Mouse (Mus musculus) kidney, postnatal 0 days (tissue): ENCODE measurements around the gene Gm10295. TPM values are rescaled to one million over a fixed set of nuclear protein-coding genes. Genes with fewer than 3 reads are reported as not detected.

Source experiments
- ATAC-seq: fragments of 200-750 bp; cut with Nextera tagmentation; replicated peaks from 2 replicates; pipeline ENCODE4 v1.8.0; 2017; ENCODE audit warnings: low read depth, moderate number of reproducible peaks, moderate TSS enrichment, moderate library complexity; ENCODE audit not compliant: low FRiP score
- DNase-seq: peaks from one replicate; pipeline ENCODE4 v3.0.0-alpha.2; 2016; ENCODE audit warnings: low spot score
- H3K27ac ChIP-seq: fragments of 300-500 bp; sonication (generic); 2 replicates; pipeline ENCODE4 v1.5.1; 2014; ENCODE audit warnings: mild to moderate bottlenecking
- H3K27me3 ChIP-seq: fragments of 300-500 bp; sonication (generic); 2 replicates; pipeline ENCODE4 v1.6.1; 2014; ENCODE audit warnings: low read length, mixed read lengths; ENCODE audit not compliant: insufficient read depth
- H3K36me3 ChIP-seq: fragments of 300-500 bp; sonication (generic); 2 replicates; pipeline ENCODE4 v1.6.1; 2014; ENCODE audit warnings: low read length, mixed read lengths; ENCODE audit not compliant: insufficient read depth
- H3K4me1 ChIP-seq: fragments of 300-500 bp; sonication (generic); replicated peaks from 2 replicates; pipeline ENCODE4 v1.6.1; 2014; ENCODE audit warnings: antibody characterized with exemption, low read length, mixed read lengths; ENCODE audit not compliant: insufficient read depth
- H3K4me2 ChIP-seq: fragments of 300-500 bp; sonication (generic); 2 replicates; pipeline ENCODE4 v1.6.1; 2014; ENCODE audit warnings: mild to moderate bottlenecking, low read length, moderate library complexity, mixed read lengths
- H3K4me3 ChIP-seq: fragments of 300-500 bp; sonication (generic); replicated peaks from 2 replicates; pipeline ENCODE4 v1.5.1; 2014; ENCODE audit warnings: low read depth, low read length
- H3K9ac ChIP-seq: fragments of 300-500 bp; sonication (generic); 2 replicates; pipeline ENCODE4 v1.6.1; 2014; ENCODE audit warnings: low read depth, low read length
- H3K9me3 ChIP-seq: fragments of 300-500 bp; sonication (generic); replicated peaks from 2 replicates; pipeline ENCODE4 v1.6.1; 2016; ENCODE audit warnings: low read length, inconsistent platforms, mixed read lengths
- CTCF ChIP-seq: IDR thresholded peaks from 2 replicates; pipeline ENCODE4 v1.5.1; 2016; ENCODE audit warnings: antibody characterized with exemption, low read depth, mild to moderate bottlenecking, moderate library complexity
- WGBS: fragments of 180-500 bp; shearing (Covaris S2); extraction: QIAGEN DNeasy Blood & Tissue Kit; methylation state at CpG from one replicate; pipeline ENCODE4 v1.1.7; 2014; 5-methylcytosine and 5-hydroxymethylcytosine counted together
- polyA plus RNA-seq: library from polyadenylated mRNA; unstranded; fragments of >200 nt; fragmentation: Nextera tagmentation; extraction: Ambion mirVana; gene quantifications from 2 replicates; pipeline ENCODE4 v1.2.1, GENCODE M21; 2015

Gene Gm10295
- polyA plus RNA-seq, 1 experiment from 2014 or later = not detected

DNA sequence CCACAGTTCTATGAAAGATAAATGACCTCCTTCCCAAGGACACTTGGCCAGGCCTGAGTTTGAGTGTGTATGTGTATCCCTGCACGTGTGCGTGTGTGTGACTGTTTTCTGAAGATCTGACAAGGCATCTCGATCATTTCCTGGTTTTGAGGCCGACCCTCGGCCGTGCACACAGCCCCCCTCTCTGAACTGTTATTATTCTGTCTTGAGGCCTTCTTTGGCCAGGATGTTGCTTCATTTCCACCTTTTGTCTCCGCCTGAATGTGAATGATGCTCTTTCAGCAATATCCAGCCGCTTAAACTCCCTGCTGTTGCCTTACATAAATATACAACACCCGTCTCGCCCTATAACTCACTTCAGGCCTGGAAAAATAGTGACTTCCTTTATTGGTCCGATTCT lies 39.9 kb downstream of the Gm10295 start:
- H3K4me2 ChIP-seq = no peak overlapping the region
- H3K27me3 ChIP-seq = no peaks in the 10 kb centered on the region
- no peak overlapping the region for H3K4me3 ChIP-seq
- no peaks in the 10 kb centered on the region for H3K36me3 ChIP-seq
- DNase-seq (peak; percentile 86), ATAC-seq (0 out of 2 replicates have a peak, but pooled peaks have one; percentile 49)
- H3K4me1 ChIP-seq = no peaks in the 10 kb centered on the region; the same call in 1 of the 2 replicates
- peak overlapping the region; percentile 63 for H3K27ac ChIP-seq
- 24% methylated on average over 11 of the region's 11 CpGs for WGBS
- H3K9me3 ChIP-seq = no peaks in the 10 kb centered on the region
- H3K9ac ChIP-seq = no peak overlapping the region
- TF ChIP-seq CTCF = no peak

DNA sequence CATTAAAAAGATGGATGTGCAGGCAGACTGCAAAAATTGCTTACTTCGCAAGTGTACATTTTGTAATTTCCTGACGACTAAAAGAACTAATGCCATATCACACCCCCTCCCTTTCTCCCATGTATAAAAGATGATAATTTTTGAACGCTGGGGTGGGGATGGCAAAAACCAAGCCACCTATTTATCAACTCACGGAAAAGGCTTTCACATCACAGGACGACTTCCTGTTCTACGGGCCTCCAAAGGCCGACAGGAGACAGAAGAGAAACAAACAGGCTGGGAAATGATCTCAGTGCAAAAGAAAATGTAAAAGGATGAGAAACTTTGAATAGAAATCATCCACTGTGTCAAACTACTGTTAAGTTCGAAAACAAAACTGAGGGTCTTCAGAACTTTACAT lies 43.2 kb downstream of the Gm10295 start:
- no peak overlapping the region for H3K4me3 ChIP-seq
- H3K4me1 ChIP-seq = no peaks in the 10 kb centered on the region; the same call in 1 of the 2 replicates
- no peak overlapping the region for H3K4me2 ChIP-seq
- H3K9me3 ChIP-seq = no peaks in the 10 kb centered on the region
- H3K36me3 ChIP-seq = no peaks in the 10 kb centered on the region
- H3K27ac ChIP-seq = no peak overlapping the region
- no peaks in the 10 kb centered on the region for H3K27me3 ChIP-seq
- DNase-seq (no peak), ATAC-seq (no peak)
- TF ChIP-seq CTCF = no peak
- 32% methylated on average over 8 of the region's 8 CpGs for WGBS
- no peak overlapping the region for H3K9ac ChIP-seq

DNA sequence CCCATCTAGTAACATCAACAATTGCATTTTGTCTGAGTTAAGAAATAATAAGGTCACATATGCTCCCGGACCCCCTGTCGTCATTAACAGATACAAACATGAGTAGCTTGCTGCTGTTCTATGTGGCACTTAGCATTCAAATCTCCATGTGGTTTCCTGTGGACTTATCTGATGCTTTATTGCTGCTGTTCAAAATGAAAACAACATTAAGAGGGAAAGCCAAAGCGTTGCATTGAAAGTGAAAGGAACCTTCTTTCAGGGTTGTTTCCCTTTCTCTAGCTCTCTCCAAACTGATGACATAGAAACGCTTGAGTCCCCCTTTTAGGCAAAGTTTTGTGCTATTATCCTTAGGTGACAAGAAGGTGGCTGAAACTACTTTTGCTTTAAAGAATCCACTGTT lies 48.6 kb downstream of the Gm10295 start:
- Histone ChIP-seq H3K27me3 (no peaks in the 10 kb centered on the region), H3K36me3 (no peaks in the 10 kb centered on the region), H3K9ac (no peak overlapping the region), H3K4me1 (no peaks in the 10 kb centered on the region), H3K4me3 (no peak overlapping the region), H3K9me3 (no peaks in the 10 kb centered on the region), H3K4me2 (no peak overlapping the region), H3K27ac (no peak overlapping the region)
- ATAC-seq = no peak
- 59% methylated on average over 4 of the region's 4 CpGs for WGBS
- no peak for TF ChIP-seq CTCF
- DNase-seq = peak; percentile 58
